Mouse (Mus musculus) granulocyte monocyte progenitor cell, adult 5-6 weeks (primary cell): Measurements from ENCODE around the gene Acyp2. TPM values are rescaled to one million over a fixed set of nuclear protein-coding genes. Genes with fewer than 3 reads are reported as not detected.
"Not testable (repeated sequence)": the region's sequence is repeated elsewhere in the genome, so short reads cannot be mapped to it uniquely, and the experiment has no call there.

Source experiments
- ATAC-seq: replicated peaks from 2 replicates; pipeline ENCODE4 v1.8.0; 2016; ENCODE audit warnings: mild to moderate bottlenecking, moderate TSS enrichment, inconsistent platforms; ENCODE audit not compliant: poor library complexity, severe bottlenecking
- total RNA-seq, 2 experiments: library from RNA; stranded (forward) in 1 of 2; stranded (reverse) in 1 of 2; fragments of 200-712, 200-1000 nt in 1 of 2; fragments of >200 nt in 1 of 2; fragmentation: Nextera tagmentation in 1 of 2; gene quantifications; 2 replicates each; pipeline ENCODE4 v1.2.3; 2014 to 2017

The Acyp2 gene
- total RNA-seq (2014; fragmentation: Nextera tagmentation) = 2.1 and 13.6 TPM in 2 replicates
- 0.72 and 4.3 TPM in 2 replicates for total RNA-seq (2017)

DNA sequence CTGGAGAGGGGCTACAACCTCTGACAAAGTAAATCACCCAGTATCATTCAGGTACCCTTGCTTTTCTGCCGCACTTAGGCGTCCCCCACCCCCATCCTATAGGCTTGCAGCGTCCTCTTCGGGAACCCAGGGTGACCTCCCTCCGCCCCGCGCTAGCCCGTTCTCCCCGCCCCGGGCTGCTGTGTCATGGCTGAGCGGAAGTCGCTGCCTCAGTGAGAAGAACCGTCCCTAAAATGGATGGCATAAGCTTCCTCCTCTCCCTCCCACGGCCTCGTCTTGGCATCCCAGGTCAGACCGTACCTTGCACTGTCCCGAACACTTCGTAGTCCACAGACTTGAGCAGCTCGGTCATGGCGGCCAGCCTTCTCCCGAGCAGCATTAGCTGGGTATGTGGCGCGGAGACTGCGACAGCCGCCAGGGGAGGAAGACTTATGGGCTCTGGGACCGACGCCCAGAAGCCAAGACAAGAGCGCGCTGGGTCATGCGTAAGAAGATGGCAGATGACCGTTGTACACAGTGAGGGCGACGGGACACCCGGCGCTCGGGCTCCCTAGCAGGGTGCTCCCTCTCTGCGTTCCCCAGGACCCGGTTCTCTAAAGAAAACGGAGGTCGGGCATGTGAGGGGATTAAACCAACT lies at the start of gene Acyp2:
Acyp2 (minus strand) TSS at position 587 of the 637 bp plus-strand sequence.
- peak; percentile 99 for ATAC-seq

- ATAC-seq = no peak
These were observed 40.0 kb upstream of the Acyp2 start for GRCm38 (mm10) chr11:30689421-30689820.

GRCm38 (mm10) chr11:30676086-30676485 lies 26.7 kb upstream of the Acyp2 start:
- ATAC-seq = no peak; the same call in 1 of the 2 replicates

DNA sequence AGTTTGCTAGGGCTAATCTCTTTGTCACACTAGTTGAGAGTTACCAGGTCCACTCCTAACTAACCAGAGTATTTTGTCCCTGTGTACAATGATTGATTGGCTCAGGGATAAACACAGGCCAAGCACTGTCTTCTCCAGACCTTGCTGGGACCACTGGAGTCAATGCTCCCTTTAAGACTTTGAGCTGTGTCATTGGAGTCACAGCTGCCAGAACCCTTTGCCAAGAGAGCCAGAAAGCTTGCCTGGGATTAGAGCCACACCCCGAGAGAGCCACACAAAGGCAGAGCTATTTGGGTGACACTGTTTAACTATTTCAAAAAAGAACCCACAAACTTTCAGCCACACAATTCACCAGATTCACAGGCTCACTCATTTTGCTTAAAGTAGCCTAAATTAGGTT lies 23.3 kb upstream of the Acyp2 start:
- ATAC-seq = no peak

DNA sequence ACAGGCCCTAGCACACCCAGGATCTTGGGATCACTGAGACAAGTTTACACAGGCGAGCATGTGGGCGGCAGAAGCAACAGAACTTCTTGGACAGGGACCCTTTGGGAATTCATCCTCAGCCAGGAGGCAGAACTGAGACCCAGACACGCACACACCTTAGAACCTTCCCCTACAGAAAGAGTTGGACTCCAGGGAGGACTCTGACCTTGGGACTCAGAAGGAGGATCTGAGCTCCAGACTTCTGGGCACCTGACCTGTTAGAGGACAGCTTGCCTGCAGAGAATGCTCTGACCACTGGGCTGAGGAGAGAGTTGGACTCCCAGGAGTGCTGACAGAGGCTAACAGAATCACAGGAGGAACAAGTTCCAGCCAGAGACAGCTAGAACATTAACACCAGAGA lies 13.6 kb upstream of the Acyp2 start:
- ATAC-seq = no peak

GRCm38 (mm10) chr11:30662591-30662990 lies 13.2 kb upstream of the Acyp2 start:
- no peak for ATAC-seq

DNA sequence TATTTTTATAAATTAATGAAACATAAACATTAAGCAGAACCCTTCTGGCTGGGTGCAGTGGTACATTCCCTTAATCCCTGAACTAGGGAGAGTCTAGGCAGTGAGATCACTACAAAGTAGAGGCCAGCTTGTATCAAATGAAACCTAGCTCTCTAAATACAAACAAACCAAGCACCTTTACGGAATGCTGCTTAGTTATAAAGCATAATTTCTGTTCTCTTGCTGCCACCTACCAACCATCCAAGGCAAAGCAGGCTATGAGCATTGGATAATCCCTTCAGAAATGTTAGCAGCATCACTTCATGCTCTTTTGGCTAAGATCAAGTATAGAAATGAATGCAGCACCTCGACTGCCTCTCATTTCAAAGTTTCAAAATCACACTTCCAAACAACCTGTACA lies 7.7 kb upstream of the Acyp2 start:
- ATAC-seq = no peak

GRCm38 (mm10) chr11:30656060-30656459 lies 6.7 kb upstream of the Acyp2 start:
- 0 out of 2 replicates have a peak, but pooled peaks have one; percentile 9 for ATAC-seq

DNA sequence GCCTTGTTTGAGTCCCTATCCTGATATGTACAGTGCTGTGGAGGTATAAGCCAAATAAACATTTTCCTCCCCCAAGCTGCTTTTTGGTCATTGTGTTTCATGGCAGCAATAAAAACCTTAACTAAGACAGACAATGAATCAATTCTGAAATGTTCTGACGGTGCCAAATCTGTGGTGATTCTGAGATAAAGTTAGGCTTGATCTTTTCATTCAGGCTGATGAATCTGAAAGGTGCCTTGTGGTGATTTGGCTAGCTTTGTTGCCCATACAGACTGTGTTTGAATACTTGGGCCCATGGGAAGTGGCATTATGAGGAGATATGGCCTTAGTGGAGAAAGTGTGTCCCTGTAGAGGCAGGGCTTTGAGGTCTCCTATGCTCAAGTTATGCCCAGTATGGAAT lies 1.0 kb upstream of the Acyp2 start:
- ATAC-seq = no peak

DNA sequence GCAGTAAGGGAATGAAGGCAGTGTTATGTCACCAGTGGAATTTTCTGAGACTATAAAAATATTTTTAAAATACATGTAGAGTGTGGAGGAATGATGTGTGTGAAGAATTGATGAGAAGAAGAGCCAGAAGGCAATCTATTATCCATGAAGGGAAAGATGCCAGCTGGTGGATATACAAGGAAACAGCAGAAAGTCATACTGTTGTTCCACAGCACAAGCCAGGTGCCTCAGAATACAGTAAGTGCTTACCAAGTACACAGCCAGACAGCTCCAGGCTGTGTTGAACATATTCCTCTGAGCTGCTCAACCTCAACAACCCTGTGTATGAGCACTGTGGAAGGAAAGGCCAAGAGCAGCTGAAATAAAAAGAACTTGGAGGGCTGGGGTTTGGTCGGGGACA lies 13.7 kb downstream of the Acyp2 start:
- no peak for ATAC-seq

DNA sequence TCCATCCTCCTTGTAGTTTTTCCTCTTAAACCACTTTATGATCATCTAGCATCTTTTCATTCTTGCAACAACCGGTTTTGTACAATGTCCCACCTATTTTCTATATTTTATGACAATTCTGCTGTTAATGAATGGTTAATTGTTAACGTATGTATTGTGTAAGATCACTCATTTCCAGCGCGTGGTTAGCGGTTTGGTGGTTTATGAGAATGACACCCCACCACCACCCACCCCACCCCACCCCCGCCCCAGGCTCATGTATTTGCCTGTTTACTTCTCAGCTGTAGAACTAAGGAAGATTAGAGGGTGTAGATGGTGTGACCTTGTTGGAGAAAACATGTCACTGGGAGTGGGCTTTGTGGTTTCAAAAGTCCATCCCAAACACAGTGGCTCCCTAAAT lies 18.9 kb downstream of the Acyp2 start:
- peak; percentile 72 for ATAC-seq

GRCm38 (mm10) chr11:30623218-30623617 lies 26.2 kb downstream of the Acyp2 start:
- no peak for ATAC-seq

DNA sequence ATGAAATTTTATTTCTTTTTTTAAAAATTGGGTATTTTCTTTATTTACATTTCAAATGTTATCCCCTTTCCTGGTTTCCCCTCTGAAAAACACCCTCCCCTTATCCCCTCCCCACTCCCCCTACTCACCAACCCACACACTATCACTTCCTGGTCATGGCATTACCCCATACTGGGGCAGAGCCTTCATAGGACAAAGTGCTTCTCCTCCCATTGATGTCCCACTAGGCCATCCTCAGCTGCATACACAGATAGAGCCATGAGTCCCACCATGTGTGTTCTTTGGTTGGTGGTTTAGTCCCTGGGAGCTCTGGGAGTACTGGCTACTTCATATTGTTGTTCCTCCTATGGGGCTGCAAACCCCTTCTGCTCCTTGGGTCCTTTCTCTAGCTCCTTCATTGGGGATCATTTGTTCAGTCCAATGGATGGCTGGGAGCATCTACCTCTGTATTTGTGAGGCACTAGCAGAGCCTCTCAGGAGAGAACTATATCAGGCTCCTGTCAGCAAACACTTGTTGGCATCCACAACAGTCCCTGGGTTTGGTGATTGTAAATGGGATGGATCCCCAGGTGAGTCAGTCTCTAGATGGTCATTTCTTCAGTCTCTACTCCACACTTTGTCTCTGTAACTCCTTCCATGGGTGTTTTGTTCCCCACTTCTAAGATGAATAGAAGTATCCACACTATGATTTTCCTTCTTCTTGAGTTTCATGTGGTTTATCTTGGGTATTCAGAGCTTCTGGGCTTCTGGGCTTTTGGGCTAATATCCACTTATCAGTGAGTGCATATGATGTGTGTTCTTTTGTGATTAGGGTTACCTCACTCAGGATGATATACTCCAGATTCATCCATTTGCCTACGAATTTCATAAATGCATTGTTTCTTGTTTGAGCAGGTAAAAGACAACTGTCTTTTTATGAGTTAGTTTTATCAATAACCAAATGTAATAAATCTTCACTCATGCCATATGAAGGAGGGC lies 27.7 kb downstream of the Acyp2 start:
- not testable (repeated sequence) for ATAC-seq

- no peak for ATAC-seq
These were observed 31.2 kb downstream of the Acyp2 start for GRCm38 (mm10) chr11:30618235-30618634.

- ATAC-seq = no peak
These were observed 31.8 kb downstream of the Acyp2 start for GRCm38 (mm10) chr11:30617571-30618097.

DNA sequence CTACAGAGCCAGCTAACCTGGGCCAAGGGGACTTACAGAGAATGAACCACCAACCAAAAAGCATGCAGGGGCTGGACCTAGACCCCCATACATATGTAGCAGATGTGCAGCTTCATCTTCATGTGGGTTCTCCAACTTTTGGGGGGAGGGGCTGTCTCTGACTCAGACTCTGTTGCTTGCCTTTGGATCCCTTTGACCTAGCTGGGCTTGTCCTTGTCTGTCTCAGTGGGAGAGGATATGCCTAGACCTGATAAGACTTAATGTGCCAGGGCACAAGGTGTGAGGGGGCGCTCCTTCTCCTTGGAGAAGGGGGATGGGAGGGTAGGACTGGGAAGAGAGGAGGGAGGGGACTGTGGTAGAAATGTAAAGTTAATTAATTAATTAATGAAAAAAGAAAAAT lies 33.4 kb downstream of the Acyp2 start:
- ATAC-seq = no peak

- no peak for ATAC-seq
These were observed 35.4 kb downstream of the Acyp2 start for GRCm38 (mm10) chr11:30613916-30614546.

DNA sequence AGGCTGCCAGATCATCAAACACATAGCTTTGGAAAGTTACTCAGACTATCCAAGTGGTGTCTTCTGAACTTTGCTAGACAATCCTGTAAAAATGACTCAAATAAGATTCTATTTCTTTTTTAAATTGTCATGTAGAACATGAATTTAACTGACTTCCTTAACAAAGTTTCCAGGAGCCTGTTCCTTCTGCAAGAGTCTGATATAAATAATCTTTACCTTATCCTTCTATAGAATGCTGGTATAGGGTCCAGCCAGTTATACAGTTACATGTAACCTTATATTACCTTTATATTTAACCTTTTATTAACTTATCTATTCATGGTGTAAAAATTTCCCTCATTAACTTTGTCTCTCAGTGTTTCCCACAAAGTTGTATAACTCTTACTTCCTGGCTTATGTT lies 36.7 kb downstream of the Acyp2 start:
- no peak for ATAC-seq

- ATAC-seq = no peak
These were observed 40.1 kb downstream of the Acyp2 start for GRCm38 (mm10) chr11:30609247-30609646.

- ATAC-seq = no peak
These were observed 41.5 kb downstream of the Acyp2 start for GRCm38 (mm10) chr11:30607587-30608518.
